Mouse (Mus musculus): ENCODE results near the gene Vgf.
A peak's percentile ranks its signal among the peaks of the same experiment; 100 is the strongest.

Vgf gene

GRCm38 (mm10) chr5:137068711-137069110 is 42.5 kb downstream of the Vgf start:
- DNase-seq (ENCODE audit: extremely low spot score, low read depth, low spot score), result no peak

GRCm38 (mm10) chr5:137070881-137071605 is 44.9 kb downstream of the Vgf start:
- DNase-seq (ENCODE audit: extremely low spot score, low read depth, low spot score), result no peak

GRCm38 (mm10) chr5:137072079-137072960 is 46.1 kb downstream of the Vgf start, which contains the start of gene Serpine1:
Gene Serpine1 (minus strand): TSS chr5:137072268.
- DNase-seq (ENCODE audit: extremely low spot score, low read depth, low spot score), result peak; percentile 41

- no peak for DNase-seq (ENCODE audit: extremely low spot score, low read depth, low spot score)
These were observed 46.9 kb downstream of the Vgf start for GRCm38 (mm10) chr5:137073141-137073540.

GRCm38 (mm10) chr5:137074191-137074651 is 48.0 kb downstream of the Vgf start:
- no peak for DNase-seq (ENCODE audit: extremely low spot score, low read depth, low spot score)

GRCm38 (mm10) chr5:137075726-137076125 is 49.5 kb downstream of the Vgf start:
- DNase-seq (ENCODE audit: extremely low spot score, low read depth, low spot score), result no peak

- DNase-seq (ENCODE audit: extremely low spot score, low read depth, low spot score), result no peak
These were observed 50.2 kb downstream of the Vgf start for GRCm38 (mm10) chr5:137076191-137076930.

- no peak for DNase-seq (ENCODE audit: extremely low spot score, low read depth, low spot score)
These were observed 51.0 kb downstream of the Vgf start for GRCm38 (mm10) chr5:137077187-137077586.

GRCm38 (mm10) chr5:137078041-137078440 is 51.8 kb downstream of the Vgf start:
- no peak for DNase-seq (ENCODE audit: extremely low spot score, low read depth, low spot score)

- DNase-seq (ENCODE audit: extremely low spot score, low read depth, low spot score), result no peak
These were observed 52.4 kb downstream of the Vgf start for GRCm38 (mm10) chr5:137078616-137079015.

- DNase-seq (ENCODE audit: extremely low spot score, low read depth, low spot score), result no peak
These were observed 53.7 kb downstream of the Vgf start for GRCm38 (mm10) chr5:137079849-137080248.
